Mouse (Mus musculus) neural tube, embryonic 13.5 days (tissue): Measurements from ENCODE around the gene Dhx30. TPM values are rescaled to one million over a fixed set of nuclear protein-coding genes. Genes with fewer than 3 reads are reported as not detected.

Source experiments
- ATAC-seq: fragments of 200-750 bp; cut with Nextera tagmentation; 2 replicates; pipeline ENCODE4 v1.8.0; 2017; ENCODE audit warnings: low read depth, mild to moderate bottlenecking, moderate TSS enrichment, moderate library complexity
- H3K27ac ChIP-seq: fragments of 300-500 bp; sonication (generic); replicated peaks from 2 replicates; pipeline ENCODE4 v1.5.1; 2015; ENCODE audit warnings: moderate library complexity, mild to moderate bottlenecking, inconsistent platforms
- H3K27me3 ChIP-seq: fragments of 300-500 bp; sonication (generic); 2 replicates; pipeline ENCODE4 v1.6.1; 2015; ENCODE audit warnings: mild to moderate bottlenecking, inconsistent platforms
- H3K36me3 ChIP-seq: fragments of 300-500 bp; sonication (generic); 2 replicates; pipeline ENCODE4 v1.6.1; 2015; ENCODE audit warnings: mild to moderate bottlenecking, inconsistent platforms
- H3K4me1 ChIP-seq: fragments of 300-500 bp; sonication (generic); replicated peaks from 2 replicates; pipeline ENCODE4 v1.6.1; 2015; ENCODE audit warnings: inconsistent platforms
- H3K4me2 ChIP-seq: fragments of 300-500 bp; sonication (generic); 2 replicates; pipeline ENCODE4 v1.6.1; 2015; ENCODE audit warnings: inconsistent platforms, mild to moderate bottlenecking, moderate library complexity
- H3K4me3 ChIP-seq: fragments of 300-500 bp; sonication (generic); 2 replicates; pipeline ENCODE4 v1.5.1; 2015; ENCODE audit warnings: mild to moderate bottlenecking, inconsistent platforms
- H3K9ac ChIP-seq: fragments of 300-500 bp; sonication (generic); 2 replicates; pipeline ENCODE4 v1.6.1; 2015; ENCODE audit warnings: moderate library complexity, mild to moderate bottlenecking, inconsistent platforms
- H3K9me3 ChIP-seq: fragments of 300-500 bp; sonication (generic); 2 replicates; pipeline ENCODE4 v1.6.1; 2016; ENCODE audit warnings: inconsistent platforms
- WGBS: fragments of 180-500 bp; shearing (Covaris S2); methylation state at CpG from one replicate; pipeline ENCODE4 v1.1.7; 2015; 5-methylcytosine and 5-hydroxymethylcytosine counted together
- polyA plus RNA-seq: library from polyadenylated mRNA; unstranded; fragments of >200 nt; fragmentation: Nextera tagmentation; extraction: Ambion mirVana; gene quantifications from 2 replicates; pipeline ENCODE4 v1.2.1, GENCODE M21; 2015

Gene Dhx30
- polyA plus RNA-seq, 1 experiment from 2014 or later = 188 TPM

DNA sequence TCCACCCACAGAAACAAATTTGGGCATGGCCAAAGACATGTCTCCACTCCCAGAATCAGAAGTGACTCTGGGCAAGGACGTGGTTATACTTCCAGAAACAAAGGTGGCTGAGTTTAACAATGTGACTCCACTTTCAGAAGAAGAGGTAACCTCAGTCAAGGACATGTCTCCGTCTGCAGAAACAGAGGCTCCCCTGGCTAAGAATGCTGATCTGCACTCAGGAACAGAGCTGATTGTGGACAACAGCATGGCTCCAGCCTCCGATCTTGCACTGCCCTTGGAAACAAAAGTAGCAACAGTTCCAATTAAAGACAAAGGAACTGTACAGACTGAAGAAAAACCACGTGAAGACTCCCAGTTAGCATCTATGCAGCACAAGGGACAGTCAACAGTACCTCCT lies 82.5 kb downstream of the Dhx30 start:
- no peak overlapping the region for H3K9ac ChIP-seq
- no peaks in the 10 kb centered on the region for H3K27me3 ChIP-seq
- no peak for ATAC-seq
- H3K27ac ChIP-seq = no peak overlapping the region
- no peaks in the 10 kb centered on the region for H3K9me3 ChIP-seq
- H3K4me1 ChIP-seq = no peaks in the 10 kb centered on the region
- no peak overlapping the region for H3K4me2 ChIP-seq
- H3K36me3 ChIP-seq = peaks cover 49% of the 10 kb centered on the region
- 84% methylated on average over 4 of the region's 4 CpGs for WGBS
- H3K4me3 ChIP-seq = no peak overlapping the region

Other genes with a start within 250 kb of the Dhx30 start
- gene Cdc25a, start 242.3 kb downstream of the Dhx30 start, polyA plus RNA-seq = 16.0 and 17.2 TPM in 2 replicates
- gene Map4, start 186.4 kb downstream of the Dhx30 start, polyA plus RNA-seq = 174 and 176 TPM in 2 replicates
- gene Smarcc1, start 122 bp downstream of the Dhx30 start, polyA plus RNA-seq = 111 and 128 TPM in 2 replicates
- 66.5 and 71.1 TPM in 2 replicates for gene Cspg5, start 126.0 kb upstream of the Dhx30 start, polyA plus RNA-seq
- gene Elp6, start 187.3 kb upstream of the Dhx30 start, polyA plus RNA-seq = 35.8 and 39.2 TPM in 2 replicates
- 45.5 and 47.5 TPM in 2 replicates for gene Scap, start 215.5 kb upstream of the Dhx30 start, polyA plus RNA-seq